Mouse (Mus musculus) neural tube, embryonic 13.5 days (tissue): ENCODE results near the gene Apoa1. TPM values are rescaled to one million over a fixed set of nuclear protein-coding genes. Genes with fewer than 3 reads are reported as not detected.

Experiments
- ATAC-seq: fragments of 200-750 bp; cut with Nextera tagmentation; 2 replicates; pipeline ENCODE4 v1.8.0; 2017; ENCODE audit warnings: low read depth, mild to moderate bottlenecking, moderate TSS enrichment, moderate library complexity
- H3K27ac ChIP-seq: fragments of 300-500 bp; sonication (generic); replicated peaks from 2 replicates; pipeline ENCODE4 v1.5.1; 2015; ENCODE audit warnings: moderate library complexity, mild to moderate bottlenecking, inconsistent platforms
- H3K27me3 ChIP-seq: fragments of 300-500 bp; sonication (generic); 2 replicates; pipeline ENCODE4 v1.6.1; 2015; ENCODE audit warnings: mild to moderate bottlenecking, inconsistent platforms
- H3K36me3 ChIP-seq: fragments of 300-500 bp; sonication (generic); 2 replicates; pipeline ENCODE4 v1.6.1; 2015; ENCODE audit warnings: mild to moderate bottlenecking, inconsistent platforms
- H3K4me1 ChIP-seq: fragments of 300-500 bp; sonication (generic); replicated peaks from 2 replicates; pipeline ENCODE4 v1.6.1; 2015; ENCODE audit warnings: inconsistent platforms
- H3K4me2 ChIP-seq: fragments of 300-500 bp; sonication (generic); 2 replicates; pipeline ENCODE4 v1.6.1; 2015; ENCODE audit warnings: inconsistent platforms, mild to moderate bottlenecking, moderate library complexity
- H3K4me3 ChIP-seq: fragments of 300-500 bp; sonication (generic); 2 replicates; pipeline ENCODE4 v1.5.1; 2015; ENCODE audit warnings: mild to moderate bottlenecking, inconsistent platforms
- H3K9ac ChIP-seq: fragments of 300-500 bp; sonication (generic); 2 replicates; pipeline ENCODE4 v1.6.1; 2015; ENCODE audit warnings: moderate library complexity, mild to moderate bottlenecking, inconsistent platforms
- H3K9me3 ChIP-seq: fragments of 300-500 bp; sonication (generic); 2 replicates; pipeline ENCODE4 v1.6.1; 2016; ENCODE audit warnings: inconsistent platforms
- WGBS: fragments of 180-500 bp; shearing (Covaris S2); methylation state at CpG from one replicate; pipeline ENCODE4 v1.1.7; 2015; 5-methylcytosine and 5-hydroxymethylcytosine counted together
- polyA plus RNA-seq: library from polyadenylated mRNA; unstranded; fragments of >200 nt; fragmentation: Nextera tagmentation; extraction: Ambion mirVana; gene quantifications from 2 replicates; pipeline ENCODE4 v1.2.1, GENCODE M21; 2015

Gene Apoa1
- polyA plus RNA-seq, 1 experiment from 2014 or later: 3.8 TPM

- Histone ChIP-seq H3K4me2 (no peak overlapping the region), H3K27me3 (no peaks in the 10 kb centered on the region), H3K27ac (no peak overlapping the region), H3K36me3 (no peaks in the 10 kb centered on the region), H3K9me3 (no peaks in the 10 kb centered on the region), H3K4me1 (no peaks in the 10 kb centered on the region), H3K4me3 (no peak overlapping the region), H3K9ac (no peak overlapping the region)
- 92% methylated on average over 2 of the region's 2 CpGs for WGBS
- ATAC-seq: no peak
These were observed 13.4 kb downstream of the Apoa1 start for GRCm38 (mm10) chr9:46241818-46242217.

DNA sequence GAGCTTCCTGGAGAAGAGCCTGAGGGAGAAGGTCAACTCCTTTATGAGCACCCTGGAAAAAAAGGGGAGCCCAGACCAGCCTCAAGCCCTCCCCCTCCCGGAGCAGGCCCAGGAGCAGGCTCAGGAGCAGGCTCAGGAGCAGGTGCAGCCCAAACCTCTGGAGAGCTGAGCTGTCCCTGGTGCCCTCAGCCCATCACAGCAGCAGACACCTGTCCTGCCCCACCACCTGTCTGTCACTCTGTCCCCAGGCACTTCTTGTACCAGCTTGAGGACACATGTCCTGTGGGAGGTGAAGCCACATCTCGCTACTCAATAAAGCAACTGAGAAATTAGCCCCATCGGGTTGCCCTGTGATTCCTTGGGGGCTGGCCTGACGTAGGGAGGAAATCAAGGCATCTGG is 14.7 kb downstream of the Apoa1 start:
- Histone ChIP-seq H3K27me3 (0 out of 2 replicates have a peak, but pooled peaks cover 5% of the 10 kb centered on the region), H3K4me2 (no peak overlapping the region), H3K27ac (no peak overlapping the region), H3K9ac (no peak overlapping the region), H3K36me3 (no peaks in the 10 kb centered on the region), H3K4me1 (no peaks in the 10 kb centered on the region), H3K9me3 (no peaks in the 10 kb centered on the region), H3K4me3 (no peak overlapping the region)
- ATAC-seq: no peak
- WGBS: 63% methylated on average over 4 of the region's 4 CpGs

- no peak overlapping the region for H3K27ac ChIP-seq
- H3K9me3 ChIP-seq: no peaks in the 10 kb centered on the region
- WGBS: 62% methylated on average over 8 of the region's 8 CpGs
- no peak overlapping the region for H3K9ac ChIP-seq
- no peak for ATAC-seq
- no peaks in the 10 kb centered on the region for H3K4me1 ChIP-seq
- no peak overlapping the region for H3K4me3 ChIP-seq
- 0 out of 2 replicates have a peak, but pooled peaks cover 5% of the 10 kb centered on the region for H3K27me3 ChIP-seq
- no peak overlapping the region for H3K4me2 ChIP-seq
- no peaks in the 10 kb centered on the region for H3K36me3 ChIP-seq
These were observed 15.2 kb downstream of the Apoa1 start for GRCm38 (mm10) chr9:46243584-46243983.

DNA sequence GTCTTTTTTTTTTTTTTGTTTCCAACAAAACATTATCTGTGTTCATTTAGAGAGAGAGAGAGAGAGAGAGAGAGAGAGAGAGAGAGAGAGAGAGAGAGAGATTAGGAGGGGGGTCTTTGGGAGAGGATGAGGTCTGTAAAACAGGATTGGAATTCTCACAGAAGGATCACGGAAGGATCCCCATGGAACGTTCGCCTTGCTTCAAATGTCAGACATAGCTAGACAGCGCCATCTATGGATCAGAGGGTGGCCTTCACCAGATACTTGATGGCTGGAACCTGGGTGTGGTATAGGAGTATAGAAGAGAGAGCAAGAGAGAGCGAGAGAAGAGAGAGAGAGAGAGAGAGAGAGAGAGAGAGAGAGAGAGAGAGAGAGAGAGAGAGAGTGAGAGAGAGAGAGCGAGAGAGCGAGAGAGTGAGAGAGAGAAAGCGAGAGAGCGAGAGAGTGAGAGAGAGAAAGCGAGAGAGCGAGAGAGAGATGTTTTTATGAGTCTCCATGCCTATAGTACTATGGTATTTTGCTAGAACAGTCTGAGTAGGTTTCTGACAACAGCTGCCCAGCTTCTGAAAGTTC is 18.5 kb downstream of the Apoa1 start:
- ATAC-seq: peak; percentile 75; the same call in 1 of the 2 replicates
- Histone ChIP-seq H3K9ac (no peak overlapping the region), H3K36me3 (no peaks in the 10 kb centered on the region), H3K9me3 (no peaks in the 10 kb centered on the region), H3K27ac (no peak overlapping the region), H3K4me3 (no peak overlapping the region), H3K4me2 (no peak overlapping the region), H3K4me1 (no peaks in the 10 kb centered on the region), H3K27me3 (0 out of 2 replicates have a peak, but pooled peaks cover 5% of the 10 kb centered on the region)
- 26% methylated on average over 11 of the region's 11 CpGs for WGBS

DNA sequence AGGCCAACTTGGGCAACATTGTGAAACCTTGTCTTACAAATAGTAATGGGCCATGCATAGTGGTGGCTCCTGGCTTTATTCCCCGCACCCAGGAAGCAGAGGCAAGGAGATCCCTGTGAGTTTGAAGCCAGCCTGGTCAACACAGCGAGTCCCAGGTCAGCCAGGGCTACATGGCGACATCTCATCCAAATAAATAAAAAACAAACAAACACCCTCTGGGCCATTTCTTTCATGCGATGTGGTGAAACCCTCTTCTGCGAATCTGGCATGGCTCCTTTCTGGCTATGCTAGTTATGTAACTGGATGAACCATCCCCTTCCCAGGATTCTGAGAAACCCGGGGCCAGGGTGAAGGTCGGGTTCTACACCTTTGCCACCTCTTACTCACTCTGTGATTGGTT is 27.8 kb downstream of the Apoa1 start:
- Histone ChIP-seq H3K4me2 (no peak overlapping the region), H3K4me3 (no peak overlapping the region), H3K9me3 (no peaks in the 10 kb centered on the region), H3K36me3 (no peaks in the 10 kb centered on the region), H3K4me1 (no peaks in the 10 kb centered on the region), H3K9ac (no peak overlapping the region), H3K27ac (no peak overlapping the region), H3K27me3 (no peaks in the 10 kb centered on the region)
- ATAC-seq: no peak
- 91% methylated on average over 7 of the region's 7 CpGs for WGBS

DNA sequence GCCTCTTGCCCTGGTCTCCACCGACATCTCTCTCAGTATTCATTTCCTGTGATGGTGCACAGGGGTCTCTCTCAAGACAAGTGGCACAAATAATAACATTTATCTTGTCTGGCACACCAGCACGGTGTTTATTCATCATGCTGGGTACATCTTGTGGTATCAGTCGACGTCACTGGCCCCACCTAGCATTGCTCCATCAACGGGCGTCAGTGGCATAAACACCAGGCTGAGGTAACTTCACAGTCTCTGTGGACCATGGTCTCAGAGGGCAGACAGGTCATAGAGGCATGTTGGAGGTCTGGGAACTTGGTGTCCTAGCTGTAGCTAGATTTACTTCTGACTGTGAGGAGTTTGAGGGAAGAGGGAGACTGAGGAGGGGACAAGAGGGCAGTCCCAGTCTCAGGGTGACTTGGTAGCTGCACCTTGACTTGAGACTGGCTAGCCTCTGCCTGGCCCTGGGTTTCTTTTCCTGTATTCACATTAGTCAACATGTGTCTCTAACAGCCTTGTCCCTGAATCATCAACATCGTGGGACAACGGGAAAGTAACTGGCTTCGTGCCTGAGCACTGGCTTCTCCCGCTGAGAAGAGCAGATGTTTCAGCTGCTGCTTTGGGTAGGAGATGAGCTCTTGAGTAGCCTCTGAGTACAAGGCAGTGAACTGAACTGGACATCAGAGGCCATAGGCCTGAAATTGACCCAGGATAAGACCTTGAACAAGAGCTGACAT is 28.4 kb downstream of the Apoa1 start:
- Histone ChIP-seq H3K27me3 (no peaks in the 10 kb centered on the region), H3K9ac (no peak overlapping the region), H3K4me2 (no peak overlapping the region), H3K9me3 (no peaks in the 10 kb centered on the region), H3K4me1 (no peaks in the 10 kb centered on the region), H3K4me3 (no peak overlapping the region), H3K27ac (no peak overlapping the region), H3K36me3 (no peaks in the 10 kb centered on the region)
- no peak for ATAC-seq
- 89% methylated on average over 10 of the region's 10 CpGs for WGBS

DNA sequence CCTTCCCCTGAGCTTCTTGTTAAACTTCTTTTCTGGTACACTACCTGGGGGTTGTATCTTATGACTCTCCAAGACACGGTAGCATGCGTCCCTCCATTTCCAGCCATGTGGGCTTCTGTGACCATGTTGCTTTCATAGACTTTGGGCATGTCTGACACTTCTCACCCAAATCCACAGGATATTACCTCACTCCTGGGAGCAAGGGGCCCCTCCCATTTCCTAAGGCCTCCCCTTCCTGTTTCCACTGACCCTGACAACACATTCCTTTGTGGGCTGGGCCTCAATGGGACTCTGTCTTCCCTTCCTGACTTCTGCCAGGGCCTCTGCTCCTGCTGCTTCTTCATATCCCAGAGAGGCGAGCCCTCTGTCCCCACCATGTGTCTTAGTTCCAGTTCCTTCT is 29.2 kb downstream of the Apoa1 start:
- ATAC-seq: no peak
- WGBS: 89% methylated on average over 3 of the region's 3 CpGs
- no peak overlapping the region for H3K9ac ChIP-seq
- no peaks in the 10 kb centered on the region for H3K36me3 ChIP-seq
- H3K4me1 ChIP-seq: no peaks in the 10 kb centered on the region
- no peaks in the 10 kb centered on the region for H3K9me3 ChIP-seq
- no peak overlapping the region for H3K27ac ChIP-seq
- no peak overlapping the region for H3K4me2 ChIP-seq
- no peak overlapping the region for H3K4me3 ChIP-seq
- no peaks in the 10 kb centered on the region for H3K27me3 ChIP-seq

GRCm38 (mm10) chr9:46259111-46259510 is 30.7 kb downstream of the Apoa1 start:
- H3K9me3 ChIP-seq: no peaks in the 10 kb centered on the region
- H3K4me1 ChIP-seq: no peaks in the 10 kb centered on the region
- H3K4me2 ChIP-seq: no peak overlapping the region
- H3K27me3 ChIP-seq: no peaks in the 10 kb centered on the region
- H3K4me3 ChIP-seq: no peak overlapping the region
- no peak for ATAC-seq
- H3K9ac ChIP-seq: no peak overlapping the region
- no peak overlapping the region for H3K27ac ChIP-seq
- no peaks in the 10 kb centered on the region for H3K36me3 ChIP-seq
- 89% methylated on average over 6 of the region's 6 CpGs for WGBS

DNA sequence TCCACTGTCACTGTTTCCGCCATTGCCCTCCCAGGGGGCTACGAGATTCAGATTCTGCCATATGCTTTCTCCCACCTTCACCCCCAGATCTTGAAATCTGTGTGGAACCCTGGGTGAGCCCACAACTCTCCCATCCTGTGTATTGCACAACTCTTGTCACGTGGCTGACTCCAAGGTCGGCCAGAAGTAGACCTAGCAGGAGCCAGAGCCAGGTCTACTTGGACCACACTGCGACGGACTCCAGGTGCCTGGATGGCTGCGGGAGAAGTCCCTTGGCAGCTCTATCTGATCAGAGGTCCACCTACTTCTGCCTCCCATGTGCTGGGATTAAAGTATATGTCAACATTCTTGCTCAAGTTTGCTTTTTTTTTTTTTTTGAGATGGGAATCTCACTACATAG is 32.8 kb downstream of the Apoa1 start:
- Histone ChIP-seq H3K36me3 (no peaks in the 10 kb centered on the region), H3K27me3 (no peaks in the 10 kb centered on the region), H3K4me2 (no peak overlapping the region), H3K27ac (no peak overlapping the region), H3K9ac (no peak overlapping the region), H3K4me1 (no peaks in the 10 kb centered on the region), H3K9me3 (no peaks in the 10 kb centered on the region), H3K4me3 (no peak overlapping the region)
- ATAC-seq: no peak
- 90% methylated on average over 7 of the region's 7 CpGs for WGBS

DNA sequence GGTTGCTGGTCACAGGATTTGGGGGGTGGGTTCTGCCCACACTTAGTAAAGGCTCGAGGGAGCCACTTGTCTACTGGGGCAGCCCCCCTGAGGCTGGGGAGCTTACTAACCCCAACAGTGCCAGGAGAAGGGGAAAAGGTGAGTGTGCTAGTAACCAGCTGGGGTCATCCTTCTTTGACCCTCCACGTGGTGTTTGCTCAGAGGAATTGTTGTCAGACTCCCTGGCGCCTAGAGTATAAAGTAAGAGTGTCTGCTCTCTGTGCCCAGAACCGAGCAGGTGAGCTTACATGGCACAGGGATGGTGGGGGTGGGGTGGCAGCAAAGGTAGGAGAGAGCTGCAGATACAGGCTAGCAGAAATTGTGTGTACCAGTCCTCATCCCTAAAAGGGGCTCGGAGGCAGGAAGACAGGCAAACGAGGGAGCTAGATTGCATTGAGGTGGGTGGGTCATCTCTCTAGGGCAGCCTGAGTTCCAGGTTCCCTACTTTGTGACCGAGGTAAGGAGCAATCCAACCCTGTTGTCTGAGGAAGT is 40.0 kb downstream of the Apoa1 start, which contains the start of gene Apoa5:
Gene Apoa5, plus strand, starts transcription at position 291 of the 531 bp plus-strand sequence.
- WGBS: 59% methylated on average over 7 of the region's 7 CpGs
- no peak within 1 kb of the TSS for H3K27ac ChIP-seq
- no peak within 1 kb of the TSS for H3K4me2 ChIP-seq

DNA sequence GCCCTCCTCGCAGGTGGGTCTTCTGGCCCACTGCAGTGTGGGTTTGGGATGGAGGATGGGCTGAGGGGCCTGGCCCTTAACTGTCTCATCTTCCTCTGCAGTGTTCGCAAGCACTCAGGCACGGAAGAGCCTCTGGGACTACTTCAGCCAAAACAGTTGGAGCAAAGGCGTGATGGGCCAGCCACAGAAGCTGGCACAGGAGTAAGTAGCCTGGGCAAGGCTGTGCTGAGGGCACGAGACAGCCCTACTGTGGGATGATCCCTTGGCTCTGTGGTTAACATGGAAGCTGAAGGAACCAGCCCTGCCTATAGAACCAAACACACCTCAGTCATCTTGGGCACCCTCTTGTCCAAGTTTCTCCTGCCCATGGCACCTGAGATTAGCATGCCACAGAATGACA is 40.7 kb downstream of the Apoa1 start:
- Histone ChIP-seq H3K9ac (no peak overlapping the region), H3K27me3 (peaks cover 33% of the 10 kb centered on the region), H3K36me3 (no peaks in the 10 kb centered on the region), H3K9me3 (no peaks in the 10 kb centered on the region), H3K4me3 (no peak overlapping the region), H3K27ac (no peak overlapping the region), H3K4me1 (peaks cover 8% of the 10 kb centered on the region), H3K4me2 (no peak overlapping the region)
- ATAC-seq: no peak
- 79% methylated on average over 5 of the region's 5 CpGs for WGBS

More for the DNA sequence above, 40.0 kb downstream of the Apoa1 start, which contains the start of gene Apoa5:
- ATAC-seq: no peak
- peaks cover under 1% of the 10 kb centered on the region for H3K4me1 ChIP-seq
- H3K27me3 ChIP-seq: peaks cover 33% of the 10 kb centered on the region
- H3K4me3 ChIP-seq: no peak within 1 kb of the TSS
- H3K36me3 ChIP-seq: no peaks in the 10 kb centered on the region
- no peaks in the 10 kb centered on the region for H3K9me3 ChIP-seq
- no peak within 1 kb of the TSS for H3K9ac ChIP-seq

DNA sequence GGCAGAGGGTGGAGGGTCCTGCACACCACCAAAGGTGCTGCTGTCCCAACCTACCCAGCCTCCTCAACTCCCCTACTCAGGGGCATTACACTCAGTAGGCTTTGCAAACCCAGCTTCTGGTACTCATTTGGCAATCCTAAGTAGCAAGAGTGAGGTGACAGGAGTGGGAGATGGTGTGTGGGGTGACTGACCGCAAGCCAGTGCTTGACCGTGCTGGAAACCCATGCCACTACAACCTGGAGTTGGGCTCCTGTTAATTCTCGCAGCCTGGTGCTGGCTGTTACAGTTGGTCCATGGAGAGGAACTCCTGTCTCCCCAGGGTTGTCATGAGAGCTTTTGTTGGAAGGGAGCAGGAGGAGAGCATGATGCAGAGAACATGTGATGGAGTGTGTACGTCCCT is 42.4 kb downstream of the Apoa1 start:
- H3K9ac ChIP-seq: no peak overlapping the region
- H3K36me3 ChIP-seq: peaks cover 15% of the 10 kb centered on the region
- H3K27me3 ChIP-seq: peaks cover 33% of the 10 kb centered on the region
- no peak overlapping the region for H3K4me2 ChIP-seq
- H3K9me3 ChIP-seq: no peaks in the 10 kb centered on the region
- 91% methylated on average over 4 of the region's 4 CpGs for WGBS
- H3K4me3 ChIP-seq: no peak overlapping the region
- peaks cover 14% of the 10 kb centered on the region for H3K4me1 ChIP-seq
- ATAC-seq: no peak
- no peak overlapping the region for H3K27ac ChIP-seq
